Mouse (Mus musculus) megakaryocyte, embryonic 14.5 days (primary cell): ENCODE measurements around the gene Cacul1.

Experiments used
- FLI1 ChIP-seq: IDR thresholded peaks from 2 replicates; pipeline ENCODE4 v1.6.1; 2012; ENCODE audit warnings: low read length, inconsistent platforms, mixed read lengths
- GATA1 ChIP-seq: IDR thresholded peaks from 3 replicates; pipeline ENCODE4 v1.6.1; 2012; ENCODE audit warnings: mixed read lengths, low read length, inconsistent platforms, borderline replicate concordance

DNA sequence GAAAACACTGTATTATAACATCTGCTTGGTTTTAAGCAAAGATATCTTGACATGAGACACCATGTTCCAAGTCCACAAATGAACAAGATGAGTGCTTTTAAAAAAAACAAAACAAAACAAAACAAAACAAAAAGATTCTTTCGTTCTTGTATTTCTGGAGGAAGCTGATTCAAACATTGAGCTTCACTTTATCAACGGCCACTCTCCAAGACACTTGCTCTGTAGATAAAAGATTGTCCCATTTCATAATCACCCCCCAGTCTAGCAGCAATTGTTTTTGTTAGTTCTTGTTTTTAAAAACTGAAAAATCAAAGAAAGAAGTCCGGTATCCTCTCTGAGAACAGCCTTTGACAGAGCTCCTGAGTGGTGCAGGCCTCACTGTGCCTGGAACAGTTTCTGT lies 52.2 kb downstream of the Cacul1 start:
- TF ChIP-seq GATA1: no peak
- no peak for TF ChIP-seq FLI1
